Mouse (Mus musculus): ENCODE measurements at regions not wholly inside any gene's neighbourhood (a gene's known extent, or its start where the extent isn't known, plus 50 kb on each side); places are given as distances from the start of the nearest gene placed in this dataset.

DNA sequence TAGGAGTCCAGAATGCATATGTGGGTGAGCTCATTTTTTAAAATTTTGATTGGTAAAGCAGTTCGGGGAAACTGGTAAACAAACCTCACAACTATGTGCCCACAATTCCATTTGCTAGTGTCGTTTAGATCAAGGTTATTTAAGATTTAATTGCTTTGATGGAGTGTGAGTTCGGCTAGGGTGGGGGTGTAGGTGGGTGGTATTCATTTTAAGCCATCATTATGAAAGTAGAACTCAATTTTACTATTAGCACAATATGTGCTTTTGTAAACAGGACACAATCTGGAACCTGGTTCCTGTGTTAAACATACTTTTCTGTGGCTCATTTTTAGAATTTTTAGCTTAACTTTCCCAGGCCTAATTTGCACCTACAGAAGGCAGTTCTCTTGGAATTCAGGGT lies 86.5 kb downstream of the Kcna4 start:
- no peak for TF ChIP-seq POLR2A (IDR thresholded peaks at IDR 0.05; ENCODE audit: borderline replicate concordance, extremely low read depth, insufficient read depth, insufficient read length, poor library complexity, severe bottlenecking)
- no peak for TF ChIP-seq CTCF (IDR thresholded peaks at IDR 0.05; ENCODE audit: borderline replicate concordance, extremely low read depth, insufficient read depth, insufficient read length)
- no peak for DNase-seq (ENCODE audit: low read depth)

DNA sequence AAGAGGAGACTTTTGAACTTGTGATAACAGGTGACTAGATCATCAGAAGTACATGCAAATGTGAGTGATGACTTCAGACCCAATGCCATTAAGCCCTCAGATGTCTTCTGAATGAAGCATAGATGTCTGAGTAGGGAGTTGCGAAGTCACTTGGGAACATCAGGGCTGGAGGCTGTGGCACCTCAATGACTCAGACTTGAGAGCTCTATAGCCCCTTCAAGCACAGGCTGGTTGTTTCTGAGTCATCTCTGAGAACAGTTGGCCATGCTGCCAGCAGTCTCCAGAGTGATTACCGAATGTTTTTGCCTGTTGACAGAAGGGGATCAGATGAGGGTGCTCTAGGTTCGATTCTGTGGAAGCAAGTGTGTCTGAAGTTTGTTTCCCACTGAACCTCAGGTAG lies 102.4 kb downstream of the Kcna4 start:
- TF ChIP-seq POLR2A (IDR thresholded peaks at IDR 0.05; ENCODE audit: borderline replicate concordance, extremely low read depth, insufficient read depth, insufficient read length, poor library complexity, severe bottlenecking) = no peak
- TF ChIP-seq CTCF (IDR thresholded peaks at IDR 0.05; ENCODE audit: borderline replicate concordance, extremely low read depth, insufficient read depth, insufficient read length) = no peak
- DNase-seq (ENCODE audit: low read depth) = no peak

DNA sequence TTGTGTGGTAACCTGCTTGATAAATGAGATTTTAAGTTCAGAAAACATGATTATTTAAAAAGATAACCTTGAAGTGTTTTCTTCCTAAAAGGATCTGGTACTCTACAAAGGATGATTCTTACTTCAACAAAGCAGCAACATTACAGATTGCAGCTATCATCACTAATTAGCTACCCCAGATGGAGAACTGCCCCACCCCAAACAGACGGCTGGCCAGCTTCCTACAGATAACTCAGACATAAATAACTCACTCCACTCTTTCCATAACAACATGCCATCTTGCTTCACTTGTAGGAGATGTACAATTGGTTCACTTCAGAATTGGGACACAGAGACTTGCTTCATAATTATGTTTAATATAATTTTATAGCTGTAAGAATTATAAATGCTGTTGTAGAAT lies 110.0 kb downstream of the Kcna4 start:
- peak; percentile 47 for DNase-seq (ENCODE audit: low read depth)
- no peak for TF ChIP-seq CTCF (IDR thresholded peaks at IDR 0.05; ENCODE audit: borderline replicate concordance, extremely low read depth, insufficient read depth, insufficient read length)
- TF ChIP-seq POLR2A (IDR thresholded peaks at IDR 0.05; ENCODE audit: borderline replicate concordance, extremely low read depth, insufficient read depth, insufficient read length, poor library complexity, severe bottlenecking) = no peak
